Mouse (Mus musculus) CH12.LX (cell line): Measurements from ENCODE around the gene Kcnma1. TPM values are rescaled to one million over a fixed set of nuclear protein-coding genes. Genes with fewer than 3 reads are reported as not detected.

Experiments used
- DNase-seq: peaks from one replicate; pipeline ENCODE4 v3.0.0-alpha.2; 2013; ENCODE audit errors: extremely low read depth
- H3K27ac ChIP-seq: 2 replicates; pipeline ENCODE4 v1.5.1; 2012; ENCODE audit warnings: low read depth, mild to moderate bottlenecking, control low read depth, moderate library complexity; ENCODE audit not compliant: insufficient read depth
- H3K27me3 ChIP-seq: replicated peaks from 2 replicates; pipeline ENCODE3; 2012; ENCODE audit warnings: inconsistent platforms
- H3K36me3 ChIP-seq, 2 experiments: replicated peaks in 1 of 2; 2 replicates each; pipeline versions ENCODE3 to v1.6.1; 2012; ENCODE audit warnings: inconsistent platforms in 1 of 2, low read length in 1 of 2, mild to moderate bottlenecking in 1 of 2, mixed read lengths in 1 of 2, moderate library complexity in 1 of 2; ENCODE audit not compliant: control insufficient read depth in 1 of 2, insufficient read depth in 1 of 2
- H3K4me1 ChIP-seq, 2 experiments: 2 replicates each; pipeline ENCODE4 v1.6.1; 2012; ENCODE audit warnings: inconsistent platforms in 1 of 2, moderate library complexity in 1 of 2; ENCODE audit not compliant: insufficient read depth in 2 of 2, control insufficient read depth in 1 of 2
- H3K4me2 ChIP-seq: 2 replicates; pipeline ENCODE4 v1.6.1; 2012; ENCODE audit warnings: low read depth, mild to moderate bottlenecking, control low read depth; ENCODE audit not compliant: poor library complexity, insufficient read depth, severe bottlenecking
- H3K4me3 ChIP-seq, 3 experiments: fragments of 150-350 bp in 1 of 3; sonication (generic) in 1 of 3; replicated peaks in 1 of 3; 2 replicates each; pipeline versions ENCODE3 to v1.5.1; 2011 to 2012; ENCODE audit warnings: low read depth in 2 of 3, low read length in 2 of 3, mild to moderate bottlenecking in 2 of 3, moderate library complexity in 2 of 3, control low read depth in 1 of 3, improper control_type of control experiment in 1 of 3, inconsistent platforms in 1 of 3, mixed read lengths in 1 of 3; ENCODE audit not compliant: poor library complexity in 1 of 3
- H3K79me2 ChIP-seq: replicated peaks from 2 replicates; pipeline ENCODE4 v1.6.1; 2012; ENCODE audit warnings: mild to moderate bottlenecking, moderate library complexity; ENCODE audit not compliant: control insufficient read depth, poor library complexity, insufficient read depth, severe bottlenecking; ENCODE audit errors: extremely low read depth
- H3K9ac ChIP-seq: 2 replicates; pipeline ENCODE4 v1.6.1; 2012; ENCODE audit warnings: low read depth, mild to moderate bottlenecking, control low read depth, moderate library complexity; ENCODE audit not compliant: insufficient read depth
- H3K9me3 ChIP-seq: replicated peaks from 2 replicates; pipeline ENCODE3; 2012; ENCODE audit warnings: low read length, inconsistent platforms, mixed read lengths
- CHD2 ChIP-seq: IDR thresholded peaks from 2 replicates; pipeline ENCODE4 v1.6.1; 2011; ENCODE audit warnings: low read length, improper control_type of control experiment
- CTCF ChIP-seq, 2 experiments: IDR thresholded peaks in 1 of 2; conservative IDR thresholded peaks in 1 of 2; 2 replicates each; pipeline ENCODE4 v1.5.1; 2011 to 2012; ENCODE audit warnings: low read depth in 2 of 2, low read length in 2 of 2, improper control_type of control experiment in 1 of 2, inconsistent platforms in 1 of 2, mild to moderate bottlenecking in 1 of 2, moderate library complexity in 1 of 2
- E2F4 ChIP-seq: IDR thresholded peaks from 2 replicates; pipeline ENCODE4 v1.6.1; 2011; ENCODE audit warnings: low read depth, low read length, improper control_type of control experiment; ENCODE audit not compliant: insufficient replicate concordance
- ELF1 ChIP-seq: IDR thresholded peaks from 2 replicates; pipeline ENCODE4 v1.6.1; 2014; ENCODE audit warnings: low read depth, mild to moderate bottlenecking, inconsistent platforms, low read length, improper control_type of control experiment
- EP300 ChIP-seq: IDR thresholded peaks from 2 replicates; pipeline ENCODE4 v1.6.1; 2011; ENCODE audit warnings: low read length, improper control_type of control experiment
- GABPA ChIP-seq: IDR thresholded peaks from 2 replicates; pipeline ENCODE4 v1.6.1; 2012; ENCODE audit warnings: low read depth, low read length, improper control_type of control experiment, inconsistent platforms; ENCODE audit not compliant: insufficient replicate concordance
- IRF4 ChIP-seq: IDR thresholded peaks from 2 replicates; pipeline ENCODE4 v1.6.1; 2014; ENCODE audit warnings: low read depth, mild to moderate bottlenecking, inconsistent platforms, low read length, improper control_type of control experiment
- JUN ChIP-seq: IDR thresholded peaks from 2 replicates; pipeline ENCODE4 v1.6.1; 2011; ENCODE audit warnings: low read depth, mild to moderate bottlenecking, low read length, improper control_type of control experiment, moderate library complexity; ENCODE audit not compliant: insufficient read depth
- JUND ChIP-seq: conservative IDR thresholded peaks from 2 replicates; pipeline ENCODE4 v1.6.1; 2011; ENCODE audit warnings: low read depth, low read length, improper control_type of control experiment
- MAFK ChIP-seq: IDR thresholded peaks from 2 replicates; pipeline ENCODE4 v1.6.1; 2011; ENCODE audit warnings: low read length, improper control_type of control experiment; ENCODE audit not compliant: insufficient replicate concordance
- MAX ChIP-seq: IDR thresholded peaks from 2 replicates; pipeline ENCODE4 v1.6.1; 2011; ENCODE audit warnings: low read length, improper control_type of control experiment
- MAZ ChIP-seq: IDR thresholded peaks from 2 replicates; pipeline ENCODE4 v1.6.1; 2012; ENCODE audit warnings: low read depth, mild to moderate bottlenecking, inconsistent platforms, low read length, improper control_type of control experiment, moderate library complexity
- MEF2A ChIP-seq: IDR thresholded peaks from 2 replicates; pipeline ENCODE4 v1.6.1; 2014; ENCODE audit warnings: low read depth, mild to moderate bottlenecking, inconsistent platforms, low read length, improper control_type of control experiment, borderline replicate concordance
- MXI1 ChIP-seq: IDR thresholded peaks from 2 replicates; pipeline ENCODE4 v1.6.1; 2011; ENCODE audit warnings: mild to moderate bottlenecking, low read depth, low read length, improper control_type of control experiment
- MYC ChIP-seq: IDR thresholded peaks from 2 replicates; pipeline ENCODE4 v1.6.1; 2011; ENCODE audit warnings: low read depth, mild to moderate bottlenecking, improper control_type of control experiment, low read length
- NELFE ChIP-seq: IDR thresholded peaks from 2 replicates; pipeline ENCODE4 v1.6.1; 2011; ENCODE audit warnings: low read depth, low read length, improper control_type of control experiment
- NRF1 ChIP-seq: IDR thresholded peaks from 2 replicates; pipeline ENCODE4 v1.6.1; 2014; ENCODE audit warnings: low read depth, mild to moderate bottlenecking, inconsistent platforms, low read length, improper control_type of control experiment, moderate library complexity
- PAX5 ChIP-seq: IDR thresholded peaks from 2 replicates; pipeline ENCODE4 v1.6.1; 2012; ENCODE audit warnings: low read length, inconsistent platforms, mixed read lengths
- POLR2AphosphoS2 ChIP-seq: IDR thresholded peaks from 2 replicates; pipeline ENCODE4 v1.6.1; 2011; ENCODE audit warnings: low read depth, low read length, improper control_type of control experiment
- RCOR1 ChIP-seq: conservative IDR thresholded peaks from 2 replicates; pipeline ENCODE4 v1.6.1; 2012; ENCODE audit warnings: low read depth, mild to moderate bottlenecking, inconsistent platforms, low read length, improper control_type of control experiment
- SMC3 ChIP-seq: IDR thresholded peaks from 2 replicates; pipeline ENCODE4 v1.6.1; 2011; ENCODE audit warnings: low read depth, low read length, improper control_type of control experiment
- TBP ChIP-seq: conservative IDR thresholded peaks from 2 replicates; pipeline ENCODE4 v1.6.1; 2011; ENCODE audit warnings: low read depth, low read length, improper control_type of control experiment
- UBTF ChIP-seq: IDR thresholded peaks from 2 replicates; pipeline ENCODE4 v1.6.1; 2012; ENCODE audit warnings: low read depth, mild to moderate bottlenecking, inconsistent platforms, low read length, improper control_type of control experiment, moderate library complexity
- USF2 ChIP-seq: conservative IDR thresholded peaks from 2 replicates; pipeline ENCODE4 v1.6.1; 2011; ENCODE audit warnings: low read depth, low read length, improper control_type of control experiment
- ZC3H11A ChIP-seq: IDR thresholded peaks from 2 replicates; pipeline ENCODE4 v1.6.1; 2012; ENCODE audit warnings: low read depth, mild to moderate bottlenecking, inconsistent platforms, low read length, improper control_type of control experiment
- ZNF384 ChIP-seq: IDR thresholded peaks from 2 replicates; pipeline ENCODE4 v1.6.1; 2012; ENCODE audit warnings: low read depth, low read length, improper control_type of control experiment, inconsistent platforms
- dilution Hi-C: fragments of 300-500 bp; cut with MboI; formaldehyde crosslinking; loops from 2 replicates; pipeline ENCODE4 v1.14.3; 2020; ENCODE audit warnings: low sequenced_read_pairs; ENCODE audit not compliant: extremely low pct_unique_long_range_greater_than_20kb, extremely low pct_ligation_motif_present
- in situ Hi-C: fragments of 300-500 bp; cut with MboI; formaldehyde crosslinking; loops from 3 replicates; pipeline ENCODE4 v1.14.3; 2019; ENCODE audit warnings: low sequenced_read_pairs, low pct_ligation_motif_present, low pct_unique_long_range_greater_than_20kb, mixed read lengths
- polyA plus RNA-seq: library from polyadenylated mRNA; unstranded; fragments of >175 nt; gene quantifications from 2 replicates; pipeline ENCODE4 v1.2.1, GENCODE M21; 2012; ENCODE audit warnings: low read depth; ENCODE audit not compliant: insufficient read length
- total RNA-seq, 2 experiments: library from RNA; depleted of rRNA; stranded (reverse); fragments of 300-350 nt in 1 of 2; fragments of >200 nt in 1 of 2; gene quantifications; 2 replicates each; pipeline ENCODE4 v1.2.3; 2012 to 2014

The Kcnma1 gene
- total and polyA plus RNA-seq, 3 experiments, result 0.10 to 0.17 (median 0.12) TPM

DNA sequence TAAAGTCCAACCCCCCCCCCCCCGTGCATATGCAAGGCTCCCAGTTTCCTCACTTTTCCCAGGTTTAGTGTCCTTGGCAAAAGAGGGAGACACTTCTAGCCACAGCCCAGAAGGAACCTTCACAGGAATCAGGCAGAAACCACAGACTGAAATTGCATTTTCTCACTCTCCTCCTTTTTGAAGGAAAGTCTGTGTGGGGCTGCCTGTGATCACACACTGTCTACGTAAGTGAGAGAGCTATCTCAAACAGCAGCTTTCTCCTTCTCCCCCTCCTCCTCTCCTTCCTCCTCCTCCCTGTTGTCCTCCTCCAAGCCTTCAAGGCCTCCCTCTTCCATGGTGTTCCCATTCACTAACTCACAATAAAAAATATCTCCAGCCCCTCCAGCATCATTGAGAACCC lies 90.9 kb downstream of the Kcnma1 start:
- in situ Hi-C loops, result no loop called here
- Histone ChIP-seq H3K4me1 (no peaks in the 10 kb centered on the region), H3K9ac (no peak overlapping the region), H3K36me3 (no peaks in the 10 kb centered on the region), H3K9me3 (peaks cover 38% of the 10 kb centered on the region), H3K4me3 (no peak overlapping the region)
- no peak for DNase-seq
- TF ChIP-seq PAX5 (no peak), SMC3 (no peak), JUN (no peak), NELFE (no peak), MXI1 (no peak)
- TF ChIP-seq, all 38 proteins: peak for 0
- Histone ChIP-seq H3K79me2 (no peaks in the 10 kb centered on the region), H3K4me2 (no peak overlapping the region), H3K27ac (no peak overlapping the region), H3K27me3 (no peaks in the 10 kb centered on the region)
- dilution Hi-C loops, result no loop called here

DNA sequence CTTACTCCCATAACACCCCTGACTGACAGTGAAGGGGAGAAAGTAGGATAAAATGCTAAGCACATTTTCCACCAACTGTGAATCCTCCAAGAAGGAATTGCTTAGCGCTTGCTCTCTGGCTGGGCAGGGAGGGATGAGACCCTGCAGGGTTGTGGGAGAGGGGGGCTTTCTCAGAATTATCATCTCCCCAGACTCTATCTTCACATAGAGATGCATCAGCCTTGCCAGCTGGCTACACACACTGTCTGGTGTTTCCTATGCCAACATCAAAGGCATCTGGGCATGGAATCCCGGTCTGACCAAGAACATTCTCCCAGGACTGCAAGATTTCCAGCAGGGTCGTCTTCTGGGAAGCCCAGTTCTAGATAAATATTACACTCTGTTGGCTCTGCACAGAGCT lies 91.5 kb downstream of the Kcnma1 start:
- H3K4me3 ChIP-seq, result no peak overlapping the region
- no peaks in the 10 kb centered on the region for H3K4me1 ChIP-seq
- dilution Hi-C loops (no loop called here), in situ Hi-C loops (no loop called here)
- no peak overlapping the region for H3K27ac ChIP-seq
- peaks cover 35% of the 10 kb centered on the region for H3K9me3 ChIP-seq
- H3K4me2 ChIP-seq, result no peak overlapping the region
- no peak overlapping the region for H3K9ac ChIP-seq
- no peak for DNase-seq
- no peaks in the 10 kb centered on the region for H3K36me3 ChIP-seq
- no peaks in the 10 kb centered on the region for H3K79me2 ChIP-seq
- no peak for TF ChIP-seq EP300
- TF ChIP-seq MAX, result no peak
- no peak for TF ChIP-seq SMC3
- TF ChIP-seq TBP, result no peak
- no peak for TF ChIP-seq E2F4
- TF ChIP-seq RCOR1, result no peak
- TF ChIP-seq CTCF (conservative IDR thresholded peaks at IDR 0.05 in 1 of 2, IDR thresholded peaks at IDR 0.05 in 1 of 2; ENCODE audit: low read depth in 2 of 2, low read length in 2 of 2), result no peak
- TF ChIP-seq GABPA, result no peak
- TF ChIP-seq IRF4, result no peak
- no peak for TF ChIP-seq PAX5
- TF ChIP-seq JUND, result no peak
- TF ChIP-seq CHD2, result no peak
- no peaks in the 10 kb centered on the region for H3K27me3 ChIP-seq

DNA sequence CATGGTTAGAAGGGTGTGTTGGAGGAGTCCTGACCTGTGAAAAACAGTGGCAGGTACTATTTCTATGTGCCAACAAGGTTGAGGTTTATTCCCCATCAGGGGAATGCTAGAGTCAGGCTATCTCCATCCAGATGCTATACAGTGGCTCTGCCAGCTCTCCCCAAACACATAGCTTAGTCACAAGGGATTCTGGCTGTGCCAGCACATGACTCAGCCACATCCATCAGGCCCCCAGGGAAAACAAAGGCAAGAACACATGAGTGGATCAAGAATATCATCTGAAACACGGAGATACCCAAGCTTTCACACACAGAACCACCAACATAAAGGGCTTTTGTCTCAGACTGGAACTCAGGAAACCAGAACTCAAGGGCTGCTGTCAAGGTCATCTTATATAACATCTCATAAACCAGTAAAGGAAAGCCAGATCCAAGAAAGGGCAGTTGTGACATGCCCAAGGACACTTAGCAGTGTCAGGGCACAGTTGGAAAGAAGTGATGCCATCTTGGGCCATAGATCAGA lies 103.1 kb downstream of the Kcnma1 start:
- Histone ChIP-seq H3K4me3 (no peak overlapping the region), H3K27ac (no peak overlapping the region), H3K4me2 (no peak overlapping the region), H3K27me3 (no peaks in the 10 kb centered on the region), H3K4me1 (no peaks in the 10 kb centered on the region), H3K36me3 (no peaks in the 10 kb centered on the region), H3K79me2 (no peaks in the 10 kb centered on the region), H3K9ac (no peak overlapping the region), H3K9me3 (peaks cover 26% of the 10 kb centered on the region)
- no peak for DNase-seq
- dilution Hi-C loops (no loop called here), in situ Hi-C loops (no loop called here)
- TF ChIP-seq MAZ (no peak), RCOR1 (no peak), ZNF384 (no peak), E2F4 (no peak), UBTF (no peak), POLR2AphosphoS2 (no peak), MAX (no peak), GABPA (no peak), ZC3H11A (no peak), USF2 (no peak), MYC (no peak), JUND (no peak), NELFE (no peak), NRF1 (no peak), PAX5 (no peak), MAFK (no peak), MEF2A (no peak), CHD2 (no peak), ELF1 (no peak)
